ENCODE assay signal across 8 mouse cellular contexts in the genomic region with DNA sequence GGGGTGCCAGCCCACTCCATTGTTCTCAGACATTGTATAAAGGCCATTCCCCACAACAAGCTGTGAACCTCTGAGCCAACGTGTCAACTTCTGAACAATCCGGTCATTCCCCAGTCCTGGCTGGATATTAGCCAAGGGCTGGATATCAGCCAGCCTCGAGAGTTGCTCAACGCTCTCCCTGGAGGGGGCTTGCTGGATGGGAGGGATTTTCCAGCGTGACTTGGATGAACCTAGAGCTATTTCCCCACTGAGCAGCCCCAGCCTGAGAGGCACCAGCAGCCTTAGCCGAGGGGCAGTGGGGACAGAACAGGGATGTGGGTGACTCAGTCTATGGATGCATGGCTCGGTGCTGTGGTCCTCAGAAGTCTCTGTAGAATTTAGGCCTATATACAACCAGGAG. TPM values are rescaled to one million over a fixed set of nuclear protein-coding genes. Genes with fewer than 3 reads are reported as not detected.
DNase-seq lines count a peak whose midpoint lies in the region; ATAC-seq and TF ChIP-seq lines count a peak whose summit lies in the region.

No protein-coding gene starts in this region.

- no peak overlapping the region for H3K27ac ChIP-seq in liver, embryonic 11.5 days (ENCODE audit: low read depth, low read length)
- H3K27ac ChIP-seq in forebrain, embryonic 16.5 days (ENCODE audit: low read length): no peak overlapping the region
- no peak overlapping the region for H3K27ac ChIP-seq in layer of hippocampus, adult 2 months
- H3K27ac ChIP-seq in lung, embryonic 15.5 days: peak overlapping the region; percentile 93

- H3K9me3 ChIP-seq in liver, embryonic 11.5 days (ENCODE audit: control insufficient read depth, low read length): no peaks in the 10 kb centered on the region
- H3K9me3 ChIP-seq in forebrain, embryonic 16.5 days (ENCODE audit: control insufficient read depth, low read length): no peaks in the 10 kb centered on the region
- H3K9me3 ChIP-seq in lung, embryonic 15.5 days: no peaks in the 10 kb centered on the region

- WGBS in liver, embryonic 11.5 days: 46% methylated on average over 7 of the region's 7 CpGs
- 6% methylated on average over 7 of the region's 7 CpGs for WGBS in forebrain, embryonic 16.5 days
- WGBS in lung, embryonic 15.5 days: 5% methylated on average over 7 of the region's 7 CpGs

- peaks cover 4% of the 10 kb centered on the region; the same call in 1 of the 2 replicates for H3K4me1 ChIP-seq in liver, embryonic 11.5 days (replicated peaks; ENCODE audit: control insufficient read depth, insufficient read depth, low read length)
- H3K4me1 ChIP-seq in forebrain, embryonic 16.5 days (replicated peaks; ENCODE audit: control insufficient read depth, insufficient read depth, low read length): peaks cover 15% of the 10 kb centered on the region
- H3K4me1 ChIP-seq in lung, embryonic 15.5 days: peaks cover 35% of the 10 kb centered on the region

- TF ChIP-seq CTCF in layer of hippocampus, adult 2 months (conservative IDR thresholded peaks at IDR 0.05): no peak

- no peak overlapping the region for H3K9ac ChIP-seq in liver, embryonic 11.5 days (ENCODE audit: low read depth, low read length)
- H3K9ac ChIP-seq in forebrain, embryonic 16.5 days (replicated peaks; ENCODE audit: low read depth, low read length): no peak overlapping the region
- no peak overlapping the region for H3K9ac ChIP-seq in lung, embryonic 15.5 days

- ATAC-seq in liver, embryonic 11.5 days (replicated peaks; ENCODE audit: low FRiP score): no peak
- ATAC-seq in forebrain, embryonic 16.5 days: peak; percentile 55
- peak; percentile 91 for ATAC-seq in lung, embryonic 15.5 days (ENCODE audit: borderline replicate concordance, extremely low read depth, low FRiP score, low TSS enrichment)

- no peaks in the 10 kb centered on the region for H3K36me3 ChIP-seq in liver, embryonic 11.5 days (ENCODE audit: control insufficient read depth, insufficient read depth, low read length)
- no peaks in the 10 kb centered on the region for H3K36me3 ChIP-seq in forebrain, embryonic 16.5 days (ENCODE audit: control insufficient read depth, insufficient read depth)
- H3K36me3 ChIP-seq in lung, embryonic 15.5 days: no peaks in the 10 kb centered on the region

- no peak overlapping the region for H3K4me2 ChIP-seq in liver, embryonic 11.5 days
- H3K4me2 ChIP-seq in forebrain, embryonic 16.5 days (ENCODE audit: low read length): no peak overlapping the region
- peak overlapping the region; percentile 38 for H3K4me2 ChIP-seq in lung, embryonic 15.5 days

- H3K4me3 ChIP-seq in liver, embryonic 11.5 days (ENCODE audit: low read depth, low read length): no peak overlapping the region
- no peak overlapping the region for H3K4me3 ChIP-seq in forebrain, embryonic 16.5 days (replicated peaks; ENCODE audit: low read length)
- no peak overlapping the region for H3K4me3 ChIP-seq in layer of hippocampus, adult 2 months
- no peak overlapping the region for H3K4me3 ChIP-seq in lung, embryonic 15.5 days

- intact Hi-C loops in heart, postnatal 25 days (cut with DNase I): no loop called here

- DNase-seq in liver: peak; percentile 56
- no peak for DNase-seq in liver, embryonic 11.5 days (ENCODE audit: low spot score)
- peak; percentile 87 for DNase-seq in heart, postnatal 25 days (ENCODE audit: low spot score)
- DNase-seq in layer of hippocampus, adult 2 months (ENCODE audit: low spot score in 2 of 2): peak; percentile 35 to 40
- DNase-seq in right cerebral cortex, postnatal 10 days (ENCODE audit: low spot score in 2 of 2): peak; percentile 66 to 73
- DNase-seq in natural killer cell, adult 2 months (ENCODE audit: low spot score in 2 of 2): no peak

- H3K27me3 ChIP-seq in liver, embryonic 11.5 days (replicated peaks; ENCODE audit: control insufficient read depth, insufficient read depth, low read length): no peaks in the 10 kb centered on the region
- H3K27me3 ChIP-seq in forebrain, embryonic 16.5 days (replicated peaks; ENCODE audit: control insufficient read depth, insufficient read depth, low read length): no peaks in the 10 kb centered on the region
- H3K27me3 ChIP-seq in lung, embryonic 15.5 days: 0 out of 2 replicates have a peak, but pooled peaks cover 3% of the 10 kb centered on the region

RNA-seq across cellular contexts. Expression of a gene that starts 51.0 kb away (rescaled TPM):
- 7.5 and 8.0 TPM in 2 replicates for polyA plus RNA-seq in liver, embryonic 11.5 days (2014; fragmentation: Nextera tagmentation; extraction: Ambion mirVana)
- polyA plus RNA-seq in forebrain, embryonic 16.5 days (2015; fragmentation: Nextera tagmentation; extraction: Ambion mirVana): 0.37 and 0.53 TPM in 2 replicates
- total RNA-seq in heart, postnatal 25 days (2021): 1 to 10 TPM; 4.1 to 4.6 TPM
- total RNA-seq in layer of hippocampus, adult 2 months (2021): 1 to 10 TPM; 2.0 to 2.5 TPM
- 18.9 and 19.8 TPM in 2 replicates for polyA plus RNA-seq in lung, embryonic 15.5 days (2015; fragmentation: Nextera tagmentation; extraction: Ambion mirVana)

Comparison
In these comparisons a context has a peak if more than half of its experiments do, and no peak if none do; other contexts are left out.
1. DNase-seq: peak in liver (single experiment), heart, postnatal 25 days (single experiment), layer of hippocampus, adult 2 months (2 of 2) and right cerebral cortex, postnatal 10 days (2 of 2); none in liver, embryonic 11.5 days (single experiment) and natural killer cell, adult 2 months (0 of 2).